Mouse (Mus musculus): ENCODE data around the gene Os9.

Os9 gene

DNA sequence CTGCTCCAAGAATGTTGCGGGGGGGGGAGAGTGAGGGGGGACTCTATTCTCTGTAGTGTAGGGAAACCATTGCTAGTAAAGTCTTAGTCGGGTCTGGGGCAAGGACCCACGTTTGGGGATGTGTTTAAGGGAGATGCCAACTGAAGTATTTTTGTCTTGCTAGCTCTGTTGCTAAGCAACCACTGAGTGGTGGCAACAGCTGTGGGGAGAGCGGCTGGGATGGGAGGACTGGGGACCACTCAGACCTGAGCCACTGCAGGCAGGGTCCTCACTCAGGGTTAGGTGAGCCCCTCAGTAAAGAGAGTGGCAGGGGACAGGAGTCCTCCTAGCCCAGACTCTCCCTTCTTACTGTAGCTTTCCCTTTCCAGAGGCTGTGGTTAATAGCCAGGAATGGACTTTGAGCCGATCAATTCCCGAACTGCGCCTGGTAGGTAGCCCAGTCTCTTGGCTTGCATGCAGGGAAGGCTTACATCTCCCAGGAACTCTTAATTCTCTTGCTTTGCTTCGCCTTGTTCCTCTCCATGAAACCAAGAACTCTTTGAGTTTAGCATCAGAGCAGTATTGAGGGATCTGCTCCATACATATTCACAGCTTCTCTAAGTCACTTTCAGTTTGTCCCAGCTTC lies 38.8 kb downstream of the Os9 start:
- in situ Hi-C loops (cut with MboI, MseI) = no loop called here

DNA sequence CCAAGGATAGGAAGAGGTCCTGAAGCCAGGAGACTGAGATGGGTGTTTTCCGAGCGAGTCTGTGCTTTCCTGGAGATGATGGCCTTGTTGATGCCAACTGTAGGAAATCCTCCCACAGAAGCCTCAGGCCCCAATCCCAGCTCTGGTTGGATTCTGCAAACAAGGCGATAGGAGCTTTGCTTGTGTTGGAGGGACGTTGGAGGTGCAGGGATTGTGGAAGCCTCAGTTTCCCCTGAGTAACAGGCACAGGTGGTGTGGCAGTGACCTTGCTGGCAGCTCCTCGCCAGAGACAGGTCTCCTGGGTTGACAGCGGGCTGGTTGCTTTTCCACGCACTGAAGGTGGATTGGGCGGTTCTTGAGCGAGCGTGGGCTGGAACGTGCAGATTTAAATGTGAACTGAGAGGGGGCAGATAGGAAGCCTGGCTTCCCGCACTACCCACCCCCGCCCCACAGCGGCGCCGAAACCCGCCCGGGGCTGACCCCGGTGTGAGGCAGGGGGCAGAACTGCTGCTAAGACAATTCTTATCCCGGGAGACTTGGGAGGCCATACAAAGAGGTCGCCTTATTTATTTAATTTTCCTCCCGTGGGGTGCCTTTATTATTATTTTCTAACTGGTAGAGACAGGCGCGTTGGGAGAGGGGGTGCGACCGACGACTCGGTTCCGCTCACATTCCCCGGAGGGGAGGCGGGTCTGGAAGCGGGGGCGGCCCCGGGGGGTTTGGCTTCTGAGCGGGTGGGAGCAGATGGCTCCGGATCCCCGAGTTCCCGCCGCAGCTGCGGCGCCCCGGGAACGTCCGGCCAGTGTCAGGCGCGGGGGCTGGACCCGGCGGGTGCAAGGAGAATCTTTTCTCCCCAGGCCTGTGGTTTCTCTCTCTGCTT lies 39.8 kb downstream of the Os9 start:
- in situ Hi-C loops (cut with MboI, MseI) = no loop called here

DNA sequence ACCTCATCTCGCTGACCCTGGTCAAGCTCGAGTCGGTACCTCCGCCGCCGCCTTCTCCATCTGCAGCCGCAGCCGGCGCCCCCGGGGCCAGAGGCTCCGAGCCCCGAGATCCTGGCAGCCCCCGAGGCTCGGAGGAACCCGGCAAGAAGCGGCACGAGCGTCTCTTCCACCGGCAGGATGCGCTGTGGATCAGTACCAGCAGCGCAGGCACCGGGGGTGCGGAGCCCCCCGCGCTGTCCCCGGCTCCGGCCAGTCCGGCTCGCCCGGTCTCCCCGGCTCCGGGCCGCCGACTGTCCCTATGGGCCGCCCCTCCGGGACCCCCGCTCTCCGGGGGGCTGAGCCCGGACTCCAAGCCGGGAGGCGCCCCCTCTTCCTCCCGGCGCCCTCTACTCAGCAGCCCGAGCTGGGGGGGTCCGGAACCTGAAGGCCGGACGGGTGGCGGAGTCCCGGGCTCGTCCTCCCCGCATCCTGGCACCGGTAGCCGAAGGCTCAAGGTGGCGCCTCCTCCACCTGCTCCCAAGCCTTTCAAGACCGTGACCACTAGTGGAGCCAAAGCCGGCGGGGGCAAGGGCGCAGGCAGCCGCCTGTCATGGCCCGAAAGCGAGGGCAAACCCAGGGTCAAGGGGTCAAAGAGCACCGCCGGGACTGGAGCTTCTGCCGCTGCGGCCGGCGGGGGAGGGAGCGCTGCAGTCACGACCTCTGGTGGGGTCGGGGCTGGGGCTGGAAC lies 41.1 kb downstream of the Os9 start:
- in situ Hi-C loops (cut with MboI, MseI) = loop anchor here (5.0 kb wide), 1 partner anchor 97 kb away; no protein-coding TSS in a partner anchor

DNA sequence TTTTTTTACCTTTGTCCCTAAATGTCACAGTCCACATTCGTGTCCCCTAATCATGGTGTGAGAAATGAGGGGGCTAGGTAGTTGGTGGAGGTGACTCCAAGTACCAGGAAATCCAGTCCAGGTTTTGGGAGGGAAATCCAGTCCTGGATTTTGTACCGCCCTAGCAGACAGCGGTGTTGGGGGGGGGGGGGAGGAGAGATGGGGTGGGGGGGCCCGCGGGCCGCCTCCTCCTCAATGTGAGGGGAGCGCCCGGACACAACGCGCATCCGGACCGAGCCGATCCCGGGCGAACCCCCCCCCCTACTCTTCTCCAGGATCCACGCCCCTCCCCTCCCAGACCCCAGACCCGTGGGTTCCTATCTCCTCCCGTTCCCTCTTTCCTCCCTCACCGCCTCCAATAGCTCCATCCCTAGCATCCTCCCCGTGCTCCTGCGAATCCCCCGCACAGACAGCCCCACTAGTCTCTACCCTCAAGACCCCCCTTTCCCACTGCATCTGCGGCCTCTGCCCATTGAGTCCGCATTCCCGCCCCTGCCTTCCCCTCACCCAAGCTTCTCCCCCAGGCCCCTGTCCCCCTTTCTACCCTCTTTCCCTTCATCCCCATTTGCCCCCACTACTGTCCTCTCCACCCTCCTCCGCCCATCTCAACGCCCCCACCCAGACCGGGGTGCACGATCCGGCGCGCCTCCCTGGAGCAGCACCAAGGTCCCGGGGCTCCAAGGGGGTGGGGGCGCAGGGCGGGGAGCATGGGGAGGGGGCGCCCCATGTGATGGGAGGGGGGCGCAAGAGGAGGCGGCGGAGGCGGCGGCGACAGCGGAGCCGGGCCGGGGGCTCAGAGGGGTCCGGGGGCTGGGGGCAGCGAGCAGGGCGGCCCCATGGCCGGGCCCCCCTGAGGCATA lies 42.0 kb downstream of the Os9 start:
- in situ Hi-C loops (cut with MboI, MseI) = loop anchor here (5.0 kb wide), 1 partner anchor 98 kb away; no protein-coding TSS in a partner anchor

DNA sequence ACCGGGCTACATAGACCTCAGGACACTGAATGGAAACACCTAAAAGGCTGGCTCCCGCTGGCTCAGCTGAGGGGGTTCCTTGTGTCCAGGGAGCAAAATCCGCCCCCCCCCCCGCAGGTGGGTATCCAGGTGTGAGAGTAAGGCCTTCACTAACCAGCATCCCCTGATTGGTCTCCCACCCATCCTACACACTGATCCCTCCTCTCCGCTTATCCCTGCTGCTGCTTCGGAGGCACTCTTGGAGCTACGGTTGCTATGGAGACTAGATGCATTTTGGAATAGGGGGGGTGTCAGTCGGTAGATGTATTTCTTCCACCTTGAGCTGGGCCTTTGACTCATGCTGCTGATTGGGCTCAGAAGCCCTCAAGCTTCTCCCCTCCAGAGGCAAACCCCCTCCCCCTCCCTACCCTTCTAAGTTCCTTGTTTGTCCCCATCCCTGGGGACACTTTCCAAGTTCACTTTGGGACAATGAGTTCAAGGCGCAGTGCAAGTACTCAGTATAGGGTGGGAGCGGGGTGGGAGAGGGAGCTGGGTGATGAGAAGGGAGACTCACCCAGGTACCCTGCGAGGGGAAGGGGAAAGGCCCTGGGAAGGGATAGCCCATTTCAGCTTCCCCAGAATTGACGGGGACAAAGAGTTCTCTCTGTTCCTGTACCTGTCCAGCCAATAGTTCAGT lies 42.8 kb downstream of the Os9 start:
- in situ Hi-C loops (cut with MboI, MseI) = loop anchor here (5.0 kb wide), 1 partner anchor 99 kb away; no protein-coding TSS in a partner anchor

DNA sequence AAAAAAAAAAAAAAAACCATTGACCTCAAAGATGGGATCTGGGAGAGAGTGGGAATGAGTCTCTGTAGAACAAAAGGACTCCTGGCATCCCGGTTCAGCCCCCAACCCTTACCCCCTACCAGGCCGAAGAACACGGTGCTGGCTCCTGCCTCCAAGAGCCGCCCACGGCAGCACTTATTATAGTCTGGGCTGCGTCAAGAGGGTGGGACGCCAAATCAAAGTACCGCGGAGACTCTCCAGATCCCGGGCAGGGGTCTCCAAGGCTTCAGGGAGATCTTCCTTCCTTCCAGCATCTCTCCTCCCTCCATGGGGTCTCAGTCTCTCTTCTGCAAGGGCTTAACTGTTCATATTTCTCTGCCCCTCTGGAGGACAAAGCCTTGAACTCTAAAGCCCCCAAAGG lies 43.4 kb downstream of the Os9 start:
- in situ Hi-C loops (cut with MboI, MseI) = loop anchor here (5.0 kb wide), 1 partner anchor 100 kb away; no protein-coding TSS in a partner anchor

DNA sequence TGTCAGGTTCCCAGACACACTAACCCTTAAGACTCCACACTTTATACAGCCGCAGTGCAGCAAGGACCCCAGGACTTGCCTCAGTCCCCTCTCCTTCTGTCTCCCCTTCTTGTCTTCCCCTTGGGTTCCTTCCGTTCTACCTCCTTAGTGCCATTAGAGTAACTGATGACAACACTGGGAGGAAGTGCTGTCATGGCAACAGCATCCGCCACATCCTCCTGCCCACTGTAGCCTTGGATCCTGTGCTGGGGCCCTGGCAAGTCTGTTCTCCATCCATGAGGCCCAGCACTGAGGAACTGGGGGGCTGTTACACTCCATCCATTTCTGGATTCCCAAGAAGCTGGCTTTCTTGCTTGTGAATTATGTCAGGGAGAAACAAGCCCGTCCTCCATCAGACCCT lies 44.8 kb downstream of the Os9 start:
- in situ Hi-C loops (cut with MboI, MseI) = loop anchor here (5.0 kb wide), 1 partner anchor 101 kb away; no protein-coding TSS in a partner anchor

DNA sequence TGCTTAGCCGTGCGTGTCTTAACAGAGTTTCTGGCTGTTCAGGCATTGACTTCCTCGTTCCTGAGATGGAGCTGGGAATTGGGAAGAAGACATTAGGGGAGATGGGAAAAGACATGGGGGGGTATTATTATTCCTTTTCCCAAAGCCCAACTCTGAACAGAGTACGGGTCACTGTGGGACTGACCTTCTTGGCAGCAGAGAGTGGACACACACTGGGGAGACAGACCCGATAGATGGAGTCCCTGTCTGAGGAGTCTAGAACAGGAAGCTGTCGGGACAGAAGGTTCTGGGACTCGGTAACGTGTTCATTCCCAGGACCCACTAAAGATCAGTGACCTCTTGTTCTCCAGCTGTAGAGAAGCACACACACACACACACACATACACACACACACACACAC lies 45.3 kb downstream of the Os9 start:
- in situ Hi-C loops (cut with MboI, MseI) = loop anchor here (5.0 kb wide), 1 partner anchor 102 kb away; no protein-coding TSS in a partner anchor

DNA sequence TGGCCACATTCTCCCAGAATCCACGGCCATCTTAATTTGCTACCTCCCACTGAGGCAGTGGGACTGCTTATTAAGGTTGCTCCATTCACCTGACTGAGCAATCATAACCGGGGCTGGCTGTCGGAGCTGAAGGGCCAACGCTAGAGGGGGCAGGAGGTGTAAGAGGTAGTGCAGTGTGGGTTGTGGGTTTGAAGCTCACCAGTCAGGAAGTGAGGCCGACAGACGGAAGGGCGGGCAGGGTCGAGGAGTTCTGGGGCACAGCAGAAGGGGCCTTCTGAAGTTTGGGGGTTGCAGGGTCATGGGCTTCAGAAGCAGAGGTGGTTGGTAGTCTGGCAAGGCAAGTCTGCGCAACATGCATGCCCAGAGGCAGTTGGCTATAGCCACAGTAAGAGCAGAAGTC lies 45.9 kb downstream of the Os9 start, which contains the start of gene Agap2:
TSS of gene Agap2 (plus strand) at position 205 of the 400 bp plus-strand sequence.
- in situ Hi-C loops (cut with MboI, MseI) = loop anchor here (5.0 kb wide), 1 partner anchor 102 kb away; no protein-coding TSS in a partner anchor

DNA sequence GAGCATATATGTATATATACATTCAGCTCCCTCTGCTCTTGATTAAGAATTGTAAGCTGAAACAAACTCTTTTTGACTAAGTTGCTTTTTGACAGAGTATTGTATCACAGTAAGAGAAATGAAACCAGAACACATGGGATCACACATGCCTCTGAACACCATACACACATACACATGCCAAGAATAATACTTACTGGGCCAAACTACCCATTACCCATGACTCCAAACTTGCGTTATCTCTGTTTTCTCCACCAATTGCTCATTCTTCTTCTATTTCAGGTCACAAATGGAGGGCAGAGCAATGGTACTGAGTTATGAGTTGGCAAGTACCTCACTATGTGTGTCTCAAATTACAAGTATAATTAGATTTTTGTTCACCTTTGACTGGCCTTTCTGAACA lies 47.0 kb downstream of the Os9 start:
- in situ Hi-C loops (cut with MboI, MseI) = loop anchor here (5.0 to 25.0 kb wide), 2 partner anchors 33 to 588 kb away; partner anchors contain the start of genes Nab2 and Nemp1

DNA sequence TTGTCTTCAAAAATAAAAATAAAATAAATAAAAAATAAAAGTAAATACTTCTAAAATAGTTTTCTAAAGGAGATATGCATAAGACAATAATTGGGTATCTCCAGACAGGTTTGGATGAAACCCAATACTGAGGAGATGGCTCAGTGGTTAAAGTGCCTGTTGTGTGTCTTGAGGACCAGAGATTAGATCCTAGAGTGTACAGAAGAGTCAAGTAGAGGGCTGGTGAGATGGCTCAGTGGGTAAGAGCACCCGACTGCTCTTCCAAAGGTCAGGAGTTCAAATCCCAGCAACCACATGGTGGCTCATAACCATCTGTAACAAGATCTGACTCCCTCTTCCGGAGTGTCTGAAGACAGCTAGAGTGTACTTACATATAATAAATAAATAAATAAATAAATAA lies 48.0 kb downstream of the Os9 start:
- in situ Hi-C loops (cut with MboI, MseI) = loop anchor here (5.0 to 25.0 kb wide), 2 partner anchors 34 to 589 kb away; partner anchors contain the start of genes Nab2 and Nemp1

DNA sequence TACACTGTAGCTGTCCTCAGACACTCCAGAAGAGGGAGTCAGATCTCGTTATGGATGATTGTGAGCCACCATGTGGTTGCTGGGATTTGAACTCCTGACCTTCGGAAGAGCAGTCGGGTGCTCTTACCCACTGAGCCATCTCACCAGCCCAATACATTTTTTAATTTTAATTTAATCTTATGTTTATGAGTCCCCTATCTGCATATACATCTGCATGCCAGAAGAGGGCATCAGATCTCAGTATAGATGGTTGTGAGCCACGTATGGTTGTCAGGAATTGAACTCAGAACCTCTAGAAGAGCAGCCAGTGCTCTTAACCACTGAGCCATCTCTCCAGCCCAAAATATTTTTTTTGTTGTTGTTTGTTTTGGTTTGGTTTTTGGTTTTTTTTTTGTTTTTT lies 48.7 kb downstream of the Os9 start:
- in situ Hi-C loops (cut with MboI, MseI) = loop anchor here (5.0 to 25.0 kb wide), 2 partner anchors 35 to 590 kb away; partner anchors contain the start of genes Nab2 and Nemp1

DNA sequence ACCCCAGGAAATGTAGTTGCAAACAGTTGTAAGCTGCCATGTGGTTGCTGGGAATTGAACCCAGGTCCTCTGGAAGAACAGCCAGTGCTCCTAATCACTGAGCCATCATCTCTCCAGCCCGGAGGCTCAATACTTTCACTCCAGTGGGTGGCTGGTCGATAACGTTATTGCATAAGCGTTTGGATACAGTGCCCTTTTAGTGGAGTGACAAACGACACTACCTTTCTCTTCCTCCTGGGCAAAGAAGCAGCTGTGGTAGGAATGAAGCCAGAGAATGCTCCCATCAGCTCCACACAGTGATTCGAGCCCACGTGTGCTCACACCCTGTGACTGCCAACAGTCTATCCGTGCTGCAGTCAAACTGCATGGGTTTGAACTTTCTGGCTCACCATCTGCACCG lies 49.7 kb downstream of the Os9 start:
- in situ Hi-C loops (cut with MboI, MseI) = loop anchor here (5.0 to 25.0 kb wide), 2 partner anchors 36 to 591 kb away; partner anchors contain the start of genes Nab2 and Nemp1

DNA sequence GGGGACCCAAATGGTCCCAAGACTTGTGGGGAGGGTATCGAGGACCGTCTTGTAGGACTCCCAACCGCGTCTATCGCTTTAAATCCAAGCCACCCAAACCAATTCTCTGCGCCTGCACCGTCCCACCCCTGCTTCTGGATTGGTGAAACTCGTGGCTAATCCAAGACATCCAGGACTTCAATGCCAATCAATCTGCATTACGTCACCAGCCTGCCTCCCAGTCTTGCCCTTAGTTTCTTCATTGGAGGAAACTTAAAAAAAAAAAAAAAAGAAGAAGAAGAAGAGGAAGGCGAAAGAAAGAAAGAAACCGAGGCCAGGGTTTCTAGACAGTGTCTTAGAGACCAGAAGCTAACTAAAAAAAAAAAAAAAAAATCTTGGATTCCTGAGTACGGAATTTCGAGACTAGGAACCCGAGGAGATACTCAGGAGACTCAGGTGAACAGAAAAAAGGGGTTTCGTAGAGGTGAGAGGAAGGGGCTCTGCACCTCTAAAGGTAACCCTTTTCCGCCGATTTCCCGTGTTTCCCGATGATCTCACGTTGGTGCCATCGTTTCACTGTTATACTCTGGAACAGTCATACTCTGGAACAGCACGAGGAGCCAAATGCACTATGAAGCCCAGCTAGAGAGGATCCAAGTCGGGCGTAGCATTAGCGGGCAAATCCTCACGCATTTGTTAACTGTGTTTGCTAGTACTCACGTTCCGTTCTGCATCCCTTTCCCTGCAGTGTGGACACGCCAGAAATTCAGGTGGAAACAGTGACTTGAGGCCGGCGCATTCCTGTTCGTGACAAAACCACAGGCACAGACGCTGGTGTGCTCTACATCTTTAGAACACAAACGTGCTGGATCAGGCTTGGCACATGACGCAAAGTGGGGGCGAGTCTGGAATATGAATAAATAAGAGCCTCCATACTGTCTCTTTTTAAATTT lies 50.5 kb downstream of the Os9 start, which contains the start of gene Tspan31:
TSS of gene Tspan31 (minus strand) at position 75 of the 932 bp plus-strand sequence.
- in situ Hi-C loops (cut with MboI, MseI) = loop anchor here (5.0 to 25.0 kb wide), 2 partner anchors 37 to 592 kb away; partner anchors contain the start of genes Nab2 and Nemp1

DNA sequence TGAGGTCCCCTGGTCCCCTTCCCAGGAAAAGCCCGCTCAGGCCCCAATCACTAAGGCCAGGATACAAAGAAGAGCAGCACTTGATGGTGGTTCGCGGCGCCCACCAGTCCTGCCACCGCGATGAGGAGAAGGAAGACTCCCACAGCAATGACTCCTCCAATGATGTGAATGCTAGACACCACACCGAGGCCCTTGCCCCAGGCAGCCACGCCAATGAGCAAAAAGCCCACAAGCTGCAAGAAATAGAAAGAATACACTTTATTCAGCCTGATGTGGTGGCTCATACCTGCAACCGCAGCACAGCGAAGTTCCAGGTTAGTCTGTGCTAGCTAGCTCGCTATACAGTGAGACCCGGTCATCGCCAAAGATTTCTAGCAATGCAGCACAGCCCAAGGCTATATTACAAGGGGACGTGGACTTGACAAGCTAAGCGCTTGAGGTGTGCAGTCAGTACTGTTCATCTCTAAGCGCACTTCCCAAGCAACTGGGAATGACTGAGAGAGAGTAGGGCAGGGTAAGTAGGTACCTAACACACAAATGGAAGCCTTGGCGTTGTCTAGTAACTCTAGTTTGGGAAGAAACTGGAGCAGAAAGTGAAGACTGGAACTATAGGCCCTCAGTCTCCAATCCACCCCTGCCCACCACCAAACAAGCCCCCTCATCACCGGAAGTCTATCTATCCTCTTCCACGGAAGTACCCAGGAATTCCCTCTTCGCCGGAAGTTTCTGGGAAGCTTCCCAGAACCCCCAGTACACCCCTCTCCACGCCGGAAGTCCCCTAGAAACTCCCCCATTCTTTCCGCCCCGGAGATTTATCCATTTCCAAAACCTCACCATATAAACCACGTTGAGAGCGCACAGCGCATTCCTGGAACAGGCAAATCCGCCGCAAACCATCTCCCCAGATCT lies 51.4 kb downstream of the Os9 start:
- in situ Hi-C loops (cut with MboI, MseI) = loop anchor here (5.0 to 25.0 kb wide), 2 partner anchors 38 to 593 kb away; partner anchors contain the start of genes Nab2 and Nemp1

DNA sequence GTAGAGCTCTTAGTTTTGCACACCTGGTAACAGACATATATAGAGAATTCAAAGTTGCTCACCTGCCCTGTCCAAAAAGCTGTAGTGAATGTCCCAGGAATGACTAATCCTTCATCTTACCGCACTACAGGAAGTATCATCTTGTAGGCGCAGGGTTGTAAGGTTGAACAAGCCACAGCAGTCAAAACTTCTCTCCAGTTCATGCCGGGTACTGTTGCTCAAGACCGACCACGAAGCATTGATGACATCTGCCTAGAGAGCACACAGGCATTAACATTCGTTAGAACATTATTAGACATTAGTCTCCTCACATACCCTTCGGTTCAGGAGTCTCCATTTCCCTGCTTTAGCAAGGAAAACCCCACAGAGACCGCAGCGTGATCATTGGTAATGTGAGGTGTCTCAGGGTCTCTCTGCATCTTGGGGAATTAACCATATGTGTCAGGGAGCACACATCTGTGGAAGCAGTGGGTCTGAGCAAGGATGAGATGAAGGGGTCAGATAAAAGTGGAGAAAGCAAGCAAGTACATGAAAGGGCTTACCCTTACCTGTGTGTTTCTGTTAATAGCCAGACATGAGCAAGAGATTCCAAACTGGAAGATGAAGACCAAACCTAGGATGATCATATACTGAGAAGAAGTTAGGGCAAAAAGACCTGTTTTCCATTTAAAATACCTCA lies 52.4 kb downstream of the Os9 start:
- in situ Hi-C loops (cut with MboI, MseI) = loop anchor here (25.0 kb wide), 1 partner anchor 594 kb away; the partner anchor contains the start of genes Nab2 and Nemp1
